ENCODE assay signal across 8 mouse cellular contexts in the genomic region with DNA sequence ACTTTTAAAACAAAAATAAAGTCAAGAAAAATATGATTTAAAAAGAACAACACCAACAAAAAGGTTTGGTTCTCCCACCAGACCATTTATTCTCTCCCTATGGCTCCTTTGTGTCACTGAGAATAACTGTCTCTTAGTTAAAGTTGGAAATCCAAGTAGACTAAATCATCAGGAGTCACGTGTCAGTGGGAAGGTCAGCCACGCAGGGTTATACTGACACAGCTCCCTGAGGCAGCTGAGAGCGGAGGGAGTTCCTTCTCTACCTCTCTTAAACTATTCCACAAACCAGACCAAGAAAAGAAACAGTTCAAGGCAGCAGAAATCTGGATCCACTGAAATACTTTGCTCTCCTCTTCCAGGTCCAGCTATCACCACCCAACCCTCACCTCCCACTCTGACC.
"Had no signal": no experiment of that assay in that cellular context is flagged by ENCODE, and none has a peak within 500 bp of the region (broad histone marks: within the 10 kb centered on the region; RNA-seq: fewer than 3 reads in every experiment).

No protein-coding gene starts in this region.

- DNase-seq: liver, postnatal 0 days; lung, adult 2 months; lung, postnatal 14 days; lung, postnatal 36 days; right cerebral cortex, postnatal 14 days; thymus, adult 2 months; thymus, postnatal 25 days; thymus, postnatal 4 days had no signal
